Mouse (Mus musculus): ENCODE measurements around the gene BC030870. TPM values are rescaled to one million over a fixed set of nuclear protein-coding genes. Genes with fewer than 3 reads are reported as not detected.
"Not testable (repeated sequence)": the region's sequence is repeated elsewhere in the genome, so short reads cannot be mapped to it uniquely, and the experiment has no call there.

Gene BC030870
- not detected in 2 replicates for polyA plus RNA-seq (2014; fragmentation: Nextera tagmentation; extraction: Ambion mirVana)

- Histone ChIP-seq H3K4me1 (replicated peaks; ENCODE audit: control insufficient read depth, insufficient read depth, low read length) (no peaks in the 10 kb centered on the region), H3K9me3 (ENCODE audit: control insufficient read depth, low read length) (no peaks in the 10 kb centered on the region), H3K4me3 (ENCODE audit: low read depth, low read length) (no peak within 1 kb of the TSS), H3K9ac (ENCODE audit: low read depth, low read length) (no peak within 1 kb of the TSS), H3K27ac (ENCODE audit: low read depth, low read length) (no peak within 1 kb of the TSS), H3K4me2 (replicated peaks; ENCODE audit: low read depth, low read length) (no peak within 1 kb of the TSS), H3K27me3 (ENCODE audit: control insufficient read depth, insufficient read depth, low read length) (no peaks in the 10 kb centered on the region), H3K36me3 (ENCODE audit: control insufficient read depth, insufficient read depth, low read length) (no peaks in the 10 kb centered on the region)
- no peak for DNase-seq (ENCODE audit: low spot score)
- no peak for ATAC-seq (ENCODE audit: low FRiP score)
- 89% methylated on average over 15 of the region's 15 CpGs for WGBS
Observed at GRCm38 (mm10) chr8:65129199-65129788, at the start of gene BC030870. Gene BC030870, minus strand, starts transcription at chr8:65129563.

GRCm38 (mm10) chr8:65174746-65175476, 45.5 kb upstream of the BC030870 start:
- no peaks in the 10 kb centered on the region for H3K9me3 ChIP-seq (ENCODE audit: control insufficient read depth, low read length)
- no peaks in the 10 kb centered on the region for H3K27me3 ChIP-seq (ENCODE audit: control insufficient read depth, insufficient read depth, low read length)
- DNase-seq (ENCODE audit: low spot score) (no peak), ATAC-seq (ENCODE audit: low FRiP score) (no peak)
- no peak overlapping the region for H3K9ac ChIP-seq (ENCODE audit: low read depth, low read length)
- no peak overlapping the region for H3K27ac ChIP-seq (ENCODE audit: low read depth, low read length)
- H3K4me2 ChIP-seq (replicated peaks; ENCODE audit: low read depth, low read length): no peak overlapping the region
- H3K36me3 ChIP-seq (ENCODE audit: control insufficient read depth, insufficient read depth, low read length): no peaks in the 10 kb centered on the region
- no peak overlapping the region for H3K4me3 ChIP-seq (ENCODE audit: low read depth, low read length)
- 83% methylated on average over 3 of the region's 3 CpGs for WGBS
- H3K4me1 ChIP-seq (replicated peaks; ENCODE audit: control insufficient read depth, insufficient read depth, low read length): no peaks in the 10 kb centered on the region

- no peak overlapping the region for H3K4me2 ChIP-seq (replicated peaks; ENCODE audit: low read depth, low read length)
- H3K4me3 ChIP-seq (ENCODE audit: low read depth, low read length): no peak overlapping the region
- no peak overlapping the region for H3K27ac ChIP-seq (ENCODE audit: low read depth, low read length)
- H3K4me1 ChIP-seq (replicated peaks; ENCODE audit: control insufficient read depth, insufficient read depth, low read length): no peaks in the 10 kb centered on the region
- DNase-seq (ENCODE audit: low spot score) (no peak), ATAC-seq (ENCODE audit: low FRiP score) (no peak)
- H3K36me3 ChIP-seq (ENCODE audit: control insufficient read depth, insufficient read depth, low read length): no peaks in the 10 kb centered on the region
- no peaks in the 10 kb centered on the region for H3K9me3 ChIP-seq (ENCODE audit: control insufficient read depth, low read length)
- H3K9ac ChIP-seq (ENCODE audit: low read depth, low read length): no peak overlapping the region
- H3K27me3 ChIP-seq (ENCODE audit: control insufficient read depth, insufficient read depth, low read length): no peaks in the 10 kb centered on the region
- WGBS: 86% methylated on average over 3 of the region's 3 CpGs
Observed at GRCm38 (mm10) chr8:65169184-65169583, 39.8 kb upstream of the BC030870 start.

DNA sequence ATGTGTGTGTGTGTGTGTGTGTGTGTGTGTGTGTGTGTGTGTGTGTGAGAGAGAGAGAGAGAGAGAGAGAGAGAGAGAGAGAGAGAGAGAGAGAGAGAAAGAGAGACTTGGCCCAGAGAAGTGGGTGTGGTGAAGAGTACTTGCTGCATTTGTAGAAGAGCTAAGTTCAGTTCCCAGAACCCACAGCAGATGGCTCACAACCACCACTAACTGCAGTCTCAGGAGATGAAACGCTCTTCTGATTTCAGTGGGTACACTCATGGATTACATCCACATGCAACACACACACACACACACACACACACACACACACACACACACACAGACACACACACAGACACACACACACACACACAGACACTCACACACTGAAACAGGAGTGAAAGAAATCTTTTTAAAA, 31.3 kb upstream of the BC030870 start:
- not testable (repeated sequence) for H3K4me3 ChIP-seq (ENCODE audit: low read depth, low read length); H3K36me3 ChIP-seq (ENCODE audit: control insufficient read depth, insufficient read depth, low read length); ATAC-seq (ENCODE audit: low FRiP score); DNase-seq (ENCODE audit: low spot score); H3K9ac ChIP-seq (ENCODE audit: low read depth, low read length); H3K4me2 ChIP-seq (replicated peaks; ENCODE audit: low read depth, low read length); H3K4me1 ChIP-seq (replicated peaks; ENCODE audit: control insufficient read depth, insufficient read depth, low read length); H3K27ac ChIP-seq (ENCODE audit: low read depth, low read length); H3K27me3 ChIP-seq (ENCODE audit: control insufficient read depth, insufficient read depth, low read length); H3K9me3 ChIP-seq (ENCODE audit: control insufficient read depth, low read length)
- 54% methylated on average over 1 of the region's 1 CpGs for WGBS

DNA sequence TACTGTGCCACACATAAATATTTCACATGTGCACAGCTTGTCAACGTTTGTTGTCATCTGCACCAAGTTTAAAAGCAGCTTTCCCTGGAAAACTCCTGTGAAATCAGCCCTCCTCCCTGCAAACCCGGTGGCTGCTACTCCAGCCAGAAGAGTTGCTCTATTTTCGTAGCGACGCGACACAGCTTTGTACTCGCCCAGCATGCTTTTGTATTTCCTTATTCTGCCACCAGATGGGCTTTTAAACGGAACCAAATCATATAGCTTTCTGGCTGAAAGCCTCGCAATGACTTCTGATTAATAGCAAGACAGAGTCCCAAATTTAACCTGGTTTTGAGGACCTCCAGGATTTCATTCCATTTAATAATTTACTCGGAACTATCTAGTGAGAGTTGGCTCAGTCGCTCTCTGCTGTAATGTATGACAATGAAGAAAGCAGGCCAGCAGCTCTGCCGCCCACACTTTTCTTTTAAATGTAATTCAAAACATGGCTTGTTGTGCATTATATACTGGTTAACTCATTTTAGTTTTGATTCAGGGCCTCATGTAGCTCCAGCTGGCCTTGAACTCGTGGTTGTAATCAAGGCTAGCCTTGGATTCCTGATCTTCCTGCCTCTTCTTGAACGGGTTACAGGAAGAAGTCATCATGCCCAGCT, 29.9 kb upstream of the BC030870 start:
- Histone ChIP-seq H3K9ac (ENCODE audit: low read depth, low read length) (no peak overlapping the region), H3K4me3 (ENCODE audit: low read depth, low read length) (no peak overlapping the region), H3K9me3 (ENCODE audit: control insufficient read depth, low read length) (no peaks in the 10 kb centered on the region), H3K4me1 (replicated peaks; ENCODE audit: control insufficient read depth, insufficient read depth, low read length) (no peaks in the 10 kb centered on the region), H3K4me2 (replicated peaks; ENCODE audit: low read depth, low read length) (no peak overlapping the region), H3K27ac (ENCODE audit: low read depth, low read length) (no peak overlapping the region), H3K36me3 (ENCODE audit: control insufficient read depth, insufficient read depth, low read length) (no peaks in the 10 kb centered on the region), H3K27me3 (ENCODE audit: control insufficient read depth, insufficient read depth, low read length) (no peaks in the 10 kb centered on the region)
- WGBS: 66% methylated on average over 14 of the region's 14 CpGs
- no peak for DNase-seq (ENCODE audit: low spot score)
- no peak for ATAC-seq (ENCODE audit: low FRiP score)

DNA sequence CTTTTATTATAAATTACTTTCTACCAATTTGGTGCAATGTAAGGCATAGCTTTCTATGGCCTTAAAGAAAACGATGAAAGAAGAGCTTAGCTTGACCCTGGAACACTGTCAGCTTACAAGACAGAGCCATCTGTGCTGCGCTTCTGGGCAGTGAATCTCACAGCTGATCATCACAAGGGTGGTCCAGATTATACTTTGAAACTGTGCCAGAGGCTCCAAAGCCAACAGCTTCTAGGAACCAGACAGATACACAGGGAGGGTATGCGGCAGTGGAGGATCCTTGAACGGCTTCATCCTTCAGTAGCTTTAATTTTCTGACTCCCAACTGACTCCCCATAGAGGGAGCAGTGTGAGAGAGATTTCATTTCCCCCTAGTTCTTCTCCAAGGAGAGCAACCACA, 28.5 kb upstream of the BC030870 start:
- H3K9ac ChIP-seq (ENCODE audit: low read depth, low read length): no peak overlapping the region
- H3K27ac ChIP-seq (ENCODE audit: low read depth, low read length): no peak overlapping the region
- H3K36me3 ChIP-seq (ENCODE audit: control insufficient read depth, insufficient read depth, low read length): no peaks in the 10 kb centered on the region
- no peak overlapping the region for H3K4me2 ChIP-seq (replicated peaks; ENCODE audit: low read depth, low read length)
- ATAC-seq (ENCODE audit: low FRiP score) (no peak), DNase-seq (ENCODE audit: low spot score) (no peak)
- H3K4me1 ChIP-seq (replicated peaks; ENCODE audit: control insufficient read depth, insufficient read depth, low read length): no peaks in the 10 kb centered on the region
- no peak overlapping the region for H3K4me3 ChIP-seq (ENCODE audit: low read depth, low read length)
- no peaks in the 10 kb centered on the region for H3K27me3 ChIP-seq (ENCODE audit: control insufficient read depth, insufficient read depth, low read length)
- WGBS: 95% methylated on average over 4 of the region's 4 CpGs
- H3K9me3 ChIP-seq (ENCODE audit: control insufficient read depth, low read length): no peaks in the 10 kb centered on the region

DNA sequence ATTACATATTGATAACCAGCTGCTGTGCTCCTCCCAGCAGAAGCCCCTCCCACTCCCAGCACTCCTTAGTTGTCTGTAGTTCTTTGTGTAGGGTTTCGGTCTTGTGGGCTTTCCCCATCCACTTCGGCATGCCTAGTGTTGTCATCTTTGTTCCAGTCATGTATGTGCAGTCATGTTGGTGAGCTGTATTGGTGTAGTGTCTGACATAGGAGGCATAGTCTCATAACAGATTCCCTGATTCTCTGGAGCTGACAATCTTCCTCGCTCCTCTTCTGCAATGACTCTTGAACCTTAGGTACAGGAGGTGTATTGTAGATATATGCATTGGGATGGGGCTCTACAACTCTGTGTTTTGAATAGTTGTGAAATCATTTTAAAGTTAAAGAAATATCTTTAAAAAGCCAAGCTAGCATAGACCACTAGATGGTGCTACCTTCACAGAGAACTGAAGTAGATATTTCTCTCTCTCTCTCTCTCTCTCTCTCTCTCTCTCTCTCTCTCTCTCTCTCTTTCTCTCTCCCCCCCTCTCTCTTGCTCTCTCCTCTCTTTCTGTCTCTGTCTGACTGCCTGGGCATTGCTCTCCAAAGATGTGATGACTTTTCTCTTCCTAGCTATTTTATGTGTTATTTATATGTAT, 9.6 kb upstream of the BC030870 start:
- Histone ChIP-seq H3K27ac (ENCODE audit: low read depth, low read length) (no peak overlapping the region), H3K9me3 (ENCODE audit: control insufficient read depth, low read length) (no peaks in the 10 kb centered on the region), H3K27me3 (ENCODE audit: control insufficient read depth, insufficient read depth, low read length) (no peaks in the 10 kb centered on the region), H3K4me2 (replicated peaks; ENCODE audit: low read depth, low read length) (no peak overlapping the region), H3K4me1 (replicated peaks; ENCODE audit: control insufficient read depth, insufficient read depth, low read length) (no peaks in the 10 kb centered on the region), H3K36me3 (ENCODE audit: control insufficient read depth, insufficient read depth, low read length) (no peaks in the 10 kb centered on the region), H3K4me3 (ENCODE audit: low read depth, low read length) (no peak overlapping the region), H3K9ac (ENCODE audit: low read depth, low read length) (no peak overlapping the region)
- DNase-seq (ENCODE audit: low spot score) (peak; percentile 22), ATAC-seq (ENCODE audit: low FRiP score) (no peak)
- WGBS: 74% methylated on average over 3 of the region's 3 CpGs

DNA sequence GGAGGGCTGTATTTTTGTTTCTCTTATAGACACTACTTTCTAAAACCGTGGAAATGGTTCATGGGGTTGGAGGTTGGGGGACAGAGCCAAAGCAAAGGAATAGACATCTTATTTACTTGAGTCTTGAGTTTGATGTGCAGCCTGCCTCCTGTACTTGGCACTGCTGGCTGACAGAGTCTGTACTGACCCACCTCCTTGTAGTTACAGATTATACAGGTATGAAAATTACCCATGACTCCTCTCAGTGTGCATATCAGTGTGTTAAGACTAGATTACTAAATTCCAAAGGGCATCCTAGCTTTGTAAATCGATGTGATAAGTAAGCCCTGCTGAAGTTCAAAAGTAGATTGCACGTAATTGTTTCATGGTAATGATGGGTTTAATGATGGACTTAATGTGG, 2.9 kb downstream of the BC030870 start:
- Histone ChIP-seq H3K27ac (ENCODE audit: low read depth, low read length) (no peak overlapping the region), H3K27me3 (ENCODE audit: control insufficient read depth, insufficient read depth, low read length) (no peaks in the 10 kb centered on the region), H3K4me3 (ENCODE audit: low read depth, low read length) (no peak overlapping the region), H3K9ac (ENCODE audit: low read depth, low read length) (no peak overlapping the region), H3K4me2 (replicated peaks; ENCODE audit: low read depth, low read length) (no peak overlapping the region), H3K4me1 (replicated peaks; ENCODE audit: control insufficient read depth, insufficient read depth, low read length) (no peaks in the 10 kb centered on the region), H3K36me3 (ENCODE audit: control insufficient read depth, insufficient read depth, low read length) (no peaks in the 10 kb centered on the region), H3K9me3 (ENCODE audit: control insufficient read depth, low read length) (no peaks in the 10 kb centered on the region)
- ATAC-seq (ENCODE audit: low FRiP score) (no peak), DNase-seq (ENCODE audit: low spot score) (no peak)
- 79% methylated on average over 3 of the region's 3 CpGs for WGBS

All from hindbrain, embryonic 11.5 days (tissue).